Mouse (Mus musculus): ENCODE measurements around the gene Olfr1062. TPM values are rescaled to one million over a fixed set of nuclear protein-coding genes. Genes with fewer than 3 reads are reported as not detected.
"Not testable (repeated sequence)": the region's sequence is repeated elsewhere in the genome, so short reads cannot be mapped to it uniquely, and the experiment has no call there.

Gene Olfr1062
- polyA plus RNA-seq, 1 experiment from 2014 or later: not detected

DNA sequence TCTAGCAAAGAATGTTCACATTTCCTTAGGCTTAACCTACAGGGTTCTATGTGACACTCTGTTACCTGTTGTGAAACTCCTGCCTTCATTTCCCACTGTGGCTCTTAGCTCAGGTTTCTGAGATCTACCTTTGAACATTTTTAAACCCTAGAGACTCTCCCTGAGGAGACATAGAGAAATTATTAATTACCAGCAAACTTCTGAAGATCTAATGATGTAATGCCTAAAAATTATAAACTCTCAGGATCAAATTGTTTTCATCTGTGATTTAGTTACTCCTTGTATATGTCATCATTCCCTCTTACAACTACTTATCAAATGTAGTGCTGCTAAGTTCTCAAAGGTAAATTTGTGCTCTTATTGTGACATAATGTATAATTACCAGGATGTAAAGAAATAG is 38.1 kb downstream of the Olfr1062 start, which contains the start of gene Olfr1058:
TSS of gene Olfr1058 (minus strand) at position 101 of the 400 bp plus-strand sequence.
- not testable (repeated sequence) for H3K4me2 ChIP-seq (ENCODE audit: low read depth, low read length); H3K36me3 ChIP-seq (ENCODE audit: control insufficient read depth, insufficient read depth, low read length); ATAC-seq (ENCODE audit: low read depth); H3K27me3 ChIP-seq (replicated peaks; ENCODE audit: control insufficient read depth, insufficient read depth, low read length); H3K9me3 ChIP-seq (ENCODE audit: control insufficient read depth, low read length); H3K4me3 ChIP-seq (ENCODE audit: low read depth, low read length); H3K9ac ChIP-seq (ENCODE audit: low read depth, low read length); DNase-seq (ENCODE audit: low spot score); H3K27ac ChIP-seq (replicated peaks; ENCODE audit: low read depth, low read length); H3K4me1 ChIP-seq (ENCODE audit: control insufficient read depth, insufficient read depth, low read length)

DNA sequence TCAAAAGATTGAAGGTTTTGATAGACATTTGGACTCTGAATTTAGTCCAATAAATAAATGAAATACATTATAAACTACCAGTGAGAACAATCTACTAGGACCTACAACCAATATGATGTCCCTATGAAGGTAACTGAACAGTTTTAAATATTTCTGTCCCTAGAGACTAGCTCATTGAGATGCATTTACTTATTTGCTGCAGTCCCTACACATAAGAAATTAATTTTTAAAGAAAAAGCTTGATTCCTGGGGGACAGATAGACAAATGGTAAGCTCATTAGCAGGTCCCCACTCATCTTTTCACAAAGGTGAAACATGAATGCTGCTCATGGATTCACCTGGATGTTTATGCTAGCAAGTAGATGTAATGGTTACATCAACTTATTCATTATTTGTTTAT is 48.3 kb downstream of the Olfr1062 start, which contains the start of gene Olfr1057:
TSS of gene Olfr1057 (minus strand) at position 101 of the 400 bp plus-strand sequence.
- no peaks in the 10 kb centered on the region for H3K36me3 ChIP-seq (ENCODE audit: control insufficient read depth, insufficient read depth, low read length)
- H3K9ac ChIP-seq (ENCODE audit: low read depth, low read length): no peak within 1 kb of the TSS
- H3K27me3 ChIP-seq (replicated peaks; ENCODE audit: control insufficient read depth, insufficient read depth, low read length): no peaks in the 10 kb centered on the region
- no peaks in the 10 kb centered on the region for H3K9me3 ChIP-seq (ENCODE audit: control insufficient read depth, low read length)
- no peak within 1 kb of the TSS for H3K4me2 ChIP-seq (ENCODE audit: low read depth, low read length)
- ATAC-seq (ENCODE audit: low read depth) (no peak), DNase-seq (ENCODE audit: low spot score) (no peak)
- H3K4me1 ChIP-seq (ENCODE audit: control insufficient read depth, insufficient read depth, low read length): no peaks in the 10 kb centered on the region
- no peak within 1 kb of the TSS for H3K27ac ChIP-seq (replicated peaks; ENCODE audit: low read depth, low read length)
- H3K4me3 ChIP-seq (ENCODE audit: low read depth, low read length): no peak within 1 kb of the TSS

Other genes with a start within 250 kb of the Olfr1062 start
- gene Olfr1044, start 248.9 kb downstream of the Olfr1062 start, polyA plus RNA-seq (2014; fragmentation: Nextera tagmentation; extraction: Ambion mirVana): 0.09 TPM in 1 of 2 replicates, not detected in the other
- gene Olfr52, start 241.1 kb downstream of the Olfr1062 start, polyA plus RNA-seq (2014; fragmentation: Nextera tagmentation; extraction: Ambion mirVana): not detected in 2 replicates
- not detected in 2 replicates for gene Olfr1045, start 223.7 kb downstream of the Olfr1062 start, polyA plus RNA-seq (2014; fragmentation: Nextera tagmentation; extraction: Ambion mirVana)
- not detected in 2 replicates for gene Olfr1046, start 207.4 kb downstream of the Olfr1062 start, polyA plus RNA-seq (2014; fragmentation: Nextera tagmentation; extraction: Ambion mirVana)
- gene Olfr1047, start 195.3 kb downstream of the Olfr1062 start, polyA plus RNA-seq (2014; fragmentation: Nextera tagmentation; extraction: Ambion mirVana): not detected in 2 replicates
- gene Olfr1048, start 186.5 kb downstream of the Olfr1062 start, polyA plus RNA-seq (2014; fragmentation: Nextera tagmentation; extraction: Ambion mirVana): 0.29 TPM in 1 of 2 replicates, not detected in the other
- not detected in 2 replicates for gene Olfr1049, start 168.4 kb downstream of the Olfr1062 start, polyA plus RNA-seq (2014; fragmentation: Nextera tagmentation; extraction: Ambion mirVana)
- not detected in 2 replicates for gene Olfr1051, start 147.7 kb downstream of the Olfr1062 start, polyA plus RNA-seq (2014; fragmentation: Nextera tagmentation; extraction: Ambion mirVana)
- 0.11 TPM in 1 of 2 replicates, not detected in the other for gene Olfr1052, start 134.3 kb downstream of the Olfr1062 start, polyA plus RNA-seq (2014; fragmentation: Nextera tagmentation; extraction: Ambion mirVana)
- gene Olfr1053, start 111.5 kb downstream of the Olfr1062 start, polyA plus RNA-seq (2014; fragmentation: Nextera tagmentation; extraction: Ambion mirVana): not detected in 2 replicates
- not detected in 2 replicates for gene Olfr1054, start 91.3 kb downstream of the Olfr1062 start, polyA plus RNA-seq (2014; fragmentation: Nextera tagmentation; extraction: Ambion mirVana)
- gene Olfr1055, start 76.5 kb downstream of the Olfr1062 start, polyA plus RNA-seq (2014; fragmentation: Nextera tagmentation; extraction: Ambion mirVana): not detected in 2 replicates
- 0.21 TPM in 1 of 2 replicates, not detected in the other for gene Olfr1056, start 64.3 kb downstream of the Olfr1062 start, polyA plus RNA-seq (2014; fragmentation: Nextera tagmentation; extraction: Ambion mirVana)
- not detected in 2 replicates for gene Olfr1057, start 48.4 kb downstream of the Olfr1062 start, polyA plus RNA-seq (2014; fragmentation: Nextera tagmentation; extraction: Ambion mirVana)
- 0.18 and 0.22 TPM in 2 replicates for gene Olfr1058, start 38.2 kb downstream of the Olfr1062 start, polyA plus RNA-seq (2014; fragmentation: Nextera tagmentation; extraction: Ambion mirVana)
- gene Olfr1061, start 12.7 kb downstream of the Olfr1062 start, polyA plus RNA-seq (2014; fragmentation: Nextera tagmentation; extraction: Ambion mirVana): not detected in 2 replicates
- 0.15 and 0.25 TPM in 2 replicates for gene Olfr1065, start 23.8 kb upstream of the Olfr1062 start, polyA plus RNA-seq (2014; fragmentation: Nextera tagmentation; extraction: Ambion mirVana)
- not detected in 2 replicates for gene Olfr1066, start 29.5 kb upstream of the Olfr1062 start, polyA plus RNA-seq (2014; fragmentation: Nextera tagmentation; extraction: Ambion mirVana)
- 0.13 TPM in 1 of 2 replicates, not detected in the other for gene Olfr228, start 60.6 kb upstream of the Olfr1062 start, polyA plus RNA-seq (2014; fragmentation: Nextera tagmentation; extraction: Ambion mirVana)
- not detected in 2 replicates for gene Olfr1076, start 81.7 kb upstream of the Olfr1062 start, polyA plus RNA-seq (2014; fragmentation: Nextera tagmentation; extraction: Ambion mirVana)
- not detected in 2 replicates for gene Olfr1079, start 115.7 kb upstream of the Olfr1062 start, polyA plus RNA-seq (2014; fragmentation: Nextera tagmentation; extraction: Ambion mirVana)
- not detected in 2 replicates for gene Olfr1080, start 131.5 kb upstream of the Olfr1062 start, polyA plus RNA-seq (2014; fragmentation: Nextera tagmentation; extraction: Ambion mirVana)
- gene Olfr1082, start 172.2 kb upstream of the Olfr1062 start, polyA plus RNA-seq (2014; fragmentation: Nextera tagmentation; extraction: Ambion mirVana): not detected in 2 replicates
- gene Olfr1084, start 213.0 kb upstream of the Olfr1062 start, polyA plus RNA-seq (2014; fragmentation: Nextera tagmentation; extraction: Ambion mirVana): not detected in 2 replicates
- not detected in 2 replicates for gene Olfr1085, start 235.3 kb upstream of the Olfr1062 start, polyA plus RNA-seq (2014; fragmentation: Nextera tagmentation; extraction: Ambion mirVana)

Measured in embryonic facial prominence, embryonic 14.5 days (tissue).